Mouse (Mus musculus) kidney, embryonic 16.5 days (tissue): ENCODE measurements at regions not wholly inside any gene's neighbourhood (a gene's known extent, or its start where the extent isn't known, plus 50 kb on each side); places are given as distances from the start of the nearest gene placed in this dataset.

Experiments
- ATAC-seq: fragments of 200-750 bp; cut with Nextera tagmentation; 2 replicates; pipeline ENCODE4 v1.8.0; 2017; ENCODE audit warnings: moderate TSS enrichment; ENCODE audit not compliant: low FRiP score, low TSS enrichment
- H3K27ac ChIP-seq: fragments of 300-500 bp; sonication (generic); 2 replicates; pipeline ENCODE4 v1.5.1; 2014; ENCODE audit warnings: low read length
- H3K27me3 ChIP-seq: fragments of 300-500 bp; sonication (generic); 2 replicates; pipeline ENCODE4 v1.6.1; 2014; ENCODE audit warnings: low read length, control low read depth, mixed read lengths; ENCODE audit not compliant: insufficient read depth
- H3K36me3 ChIP-seq: fragments of 300-500 bp; sonication (generic); 2 replicates; pipeline ENCODE4 v1.6.1; 2014; ENCODE audit warnings: low read length, control low read depth, mixed read lengths; ENCODE audit not compliant: insufficient read depth
- H3K4me1 ChIP-seq: fragments of 300-500 bp; sonication (generic); 2 replicates; pipeline ENCODE4 v1.6.1; 2014; ENCODE audit warnings: low read length, control low read depth, mixed read lengths; ENCODE audit not compliant: insufficient read depth
- H3K4me2 ChIP-seq: fragments of 300-500 bp; sonication (generic); replicated peaks from 2 replicates; pipeline ENCODE4 v1.6.1; 2014; ENCODE audit warnings: low read depth, low read length
- H3K4me3 ChIP-seq: fragments of 300-500 bp; sonication (generic); 2 replicates; pipeline ENCODE4 v1.5.1; 2014; ENCODE audit warnings: mild to moderate bottlenecking, low read length
- H3K9ac ChIP-seq: fragments of 300-500 bp; sonication (generic); replicated peaks from 2 replicates; pipeline ENCODE4 v1.6.1; 2014; ENCODE audit warnings: low read length
- H3K9me3 ChIP-seq: fragments of 300-500 bp; sonication (generic); 2 replicates; pipeline ENCODE4 v1.6.1; 2016; ENCODE audit warnings: low read length, control low read depth
- WGBS: fragments of 180-500 bp; shearing (Covaris S2); extraction: QIAGEN DNeasy Blood & Tissue Kit; methylation state at CpG from one replicate; pipeline ENCODE4 v1.1.7; 2014; 5-methylcytosine and 5-hydroxymethylcytosine counted together

GRCm38 (mm10) chr12:7291557-7291956 lies 685.9 kb upstream of the Apob start:
- WGBS = 77% methylated on average over 2 of the region's 2 CpGs
- H3K4me3 ChIP-seq = no peak overlapping the region
- H3K9ac ChIP-seq = no peak overlapping the region
- no peak for ATAC-seq
- no peaks in the 10 kb centered on the region for H3K27me3 ChIP-seq
- no peak overlapping the region for H3K4me2 ChIP-seq
- H3K27ac ChIP-seq = no peak overlapping the region
- H3K36me3 ChIP-seq = no peaks in the 10 kb centered on the region
- no peaks in the 10 kb centered on the region for H3K9me3 ChIP-seq
- H3K4me1 ChIP-seq = no peaks in the 10 kb centered on the region

GRCm38 (mm10) chr12:7297026-7297425 lies 680.4 kb upstream of the Apob start:
- Histone ChIP-seq H3K4me3 (no peak overlapping the region), H3K4me2 (no peak overlapping the region), H3K4me1 (no peaks in the 10 kb centered on the region), H3K9me3 (no peaks in the 10 kb centered on the region), H3K36me3 (no peaks in the 10 kb centered on the region), H3K27me3 (no peaks in the 10 kb centered on the region), H3K27ac (no peak overlapping the region), H3K9ac (no peak overlapping the region)
- WGBS = 64% methylated on average over 2 of the region's 2 CpGs
- no peak for ATAC-seq

- no peak overlapping the region for H3K4me3 ChIP-seq
- WGBS = 82% methylated on average over 2 of the region's 2 CpGs
- no peak overlapping the region for H3K27ac ChIP-seq
- no peak for ATAC-seq
- no peaks in the 10 kb centered on the region for H3K4me1 ChIP-seq
- H3K36me3 ChIP-seq = no peaks in the 10 kb centered on the region
- no peak overlapping the region for H3K9ac ChIP-seq
- H3K9me3 ChIP-seq = no peaks in the 10 kb centered on the region
- H3K27me3 ChIP-seq = no peaks in the 10 kb centered on the region
- H3K4me2 ChIP-seq = no peak overlapping the region
Observed at GRCm38 (mm10) chr12:7321453-7321852, 656.0 kb upstream of the Apob start.

- Histone ChIP-seq H3K27ac (no peak overlapping the region), H3K9me3 (no peaks in the 10 kb centered on the region), H3K36me3 (no peaks in the 10 kb centered on the region), H3K27me3 (no peaks in the 10 kb centered on the region), H3K4me1 (no peaks in the 10 kb centered on the region), H3K9ac (no peak overlapping the region), H3K4me3 (no peak overlapping the region), H3K4me2 (no peak overlapping the region)
- ATAC-seq = no peak
Observed at GRCm38 (mm10) chr12:7328620-7329019, 648.8 kb upstream of the Apob start.
